Mouse (Mus musculus) thymus, postnatal 4 days (tissue): ENCODE measurements around the gene Axl.
A peak's percentile ranks its signal among the peaks of the same experiment; 100 is the strongest.

Experiments
- DNase-seq: peaks from one replicate; pipeline ENCODE4 v3.0.0; 2021

Axl gene

GRCm38 (mm10) chr7:25788220-25789128, at the start of gene Axl:
TSS of gene Axl (minus strand) at chr7:25788705.
- DNase-seq, result no peak

GRCm38 (mm10) chr7:25835188-25835891, 46.8 kb upstream of the Axl start:
- peak; percentile 40 for DNase-seq

- DNase-seq, result no peak
Measured at GRCm38 (mm10) chr7:25831557-25832530, 43.3 kb upstream of the Axl start.

- DNase-seq, result no peak
Measured at GRCm38 (mm10) chr7:25830251-25830650, 41.7 kb upstream of the Axl start.

GRCm38 (mm10) chr7:25827199-25827598, 38.7 kb upstream of the Axl start:
- DNase-seq, result peak; percentile 21

- DNase-seq, result no peak
Measured at GRCm38 (mm10) chr7:25826029-25826428, 37.5 kb upstream of the Axl start.

GRCm38 (mm10) chr7:25825043-25825442, 36.5 kb upstream of the Axl start:
- no peak for DNase-seq

- DNase-seq, result peak; percentile 71
Measured at GRCm38 (mm10) chr7:25816241-25816919, 27.9 kb upstream of the Axl start, which contains the start of gene Cyp2s1. TSS of gene Cyp2s1 (minus strand) at chr7:25816913.

GRCm38 (mm10) chr7:25815571-25815970, 27.1 kb upstream of the Axl start:
- DNase-seq, result no peak

- no peak for DNase-seq
Measured at GRCm38 (mm10) chr7:25814711-25815110, 26.2 kb upstream of the Axl start.

- no peak for DNase-seq
Measured at GRCm38 (mm10) chr7:25812195-25812594, 23.7 kb upstream of the Axl start.

- DNase-seq, result no peak
Measured at GRCm38 (mm10) chr7:25811716-25812115, 23.2 kb upstream of the Axl start.

GRCm38 (mm10) chr7:25805631-25806343, 17.3 kb upstream of the Axl start:
- DNase-seq, result peak; percentile 75

- no peak for DNase-seq
Measured at GRCm38 (mm10) chr7:25804792-25805191, 16.3 kb upstream of the Axl start.

GRCm38 (mm10) chr7:25803460-25803859, 15.0 kb upstream of the Axl start:
- no peak for DNase-seq

GRCm38 (mm10) chr7:25802241-25803125, 14.0 kb upstream of the Axl start:
- DNase-seq, result peak; percentile 36

GRCm38 (mm10) chr7:25801031-25801430, 12.5 kb upstream of the Axl start:
- no peak for DNase-seq

GRCm38 (mm10) chr7:25799369-25799768, 10.9 kb upstream of the Axl start:
- no peak for DNase-seq

GRCm38 (mm10) chr7:25798540-25798939, 10.0 kb upstream of the Axl start:
- no peak for DNase-seq

GRCm38 (mm10) chr7:25794775-25795174, 6.3 kb upstream of the Axl start:
- DNase-seq, result no peak
